Mouse (Mus musculus): ENCODE data around the gene Map3k5. TPM values are rescaled to one million over a fixed set of nuclear protein-coding genes. Genes with fewer than 3 reads are reported as not detected.

Gene Map3k5
- polyA plus RNA-seq, 1 experiment from 2014 or later, result 0.82 TPM

- H3K27ac ChIP-seq (replicated peaks), result no peak overlapping the region
- H3K36me3 ChIP-seq, result no peaks in the 10 kb centered on the region
- no peak overlapping the region for H3K4me3 ChIP-seq
- WGBS, result 87% methylated on average over 5 of the region's 5 CpGs
- H3K27me3 ChIP-seq, result no peaks in the 10 kb centered on the region
- H3K4me2 ChIP-seq (replicated peaks), result no peak overlapping the region
- H3K4me1 ChIP-seq, result no peaks in the 10 kb centered on the region
- no peak for ATAC-seq (ENCODE audit: low FRiP score, low read depth)
- no peak overlapping the region for H3K9ac ChIP-seq (replicated peaks)
- no peaks in the 10 kb centered on the region for H3K9me3 ChIP-seq
Measured at GRCm38 (mm10) chr10:20111508-20111907, 177.2 kb downstream of the Map3k5 start.

GRCm38 (mm10) chr10:20112026-20112973 lies 178.0 kb downstream of the Map3k5 start:
- Histone ChIP-seq H3K27me3 (no peaks in the 10 kb centered on the region), H3K9me3 (no peaks in the 10 kb centered on the region), H3K4me3 (no peak overlapping the region), H3K4me2 (replicated peaks) (no peak overlapping the region), H3K36me3 (no peaks in the 10 kb centered on the region), H3K4me1 (no peaks in the 10 kb centered on the region), H3K9ac (replicated peaks) (no peak overlapping the region), H3K27ac (replicated peaks) (no peak overlapping the region)
- ATAC-seq (ENCODE audit: low FRiP score, low read depth), result no peak
- WGBS, result 90% methylated on average over 18 of the region's 18 CpGs

- Histone ChIP-seq H3K36me3 (no peaks in the 10 kb centered on the region), H3K9ac (replicated peaks) (no peak overlapping the region), H3K9me3 (no peaks in the 10 kb centered on the region), H3K4me2 (replicated peaks) (no peak overlapping the region), H3K27me3 (peaks cover 4% of the 10 kb centered on the region; the same call in 1 of the 2 replicates), H3K4me1 (0 out of 2 replicates have a peak, but pooled peaks cover 4% of the 10 kb centered on the region), H3K4me3 (no peak overlapping the region), H3K27ac (replicated peaks) (no peak overlapping the region)
- WGBS, result 93% methylated on average over 15 of the region's 15 CpGs
- ATAC-seq (ENCODE audit: low FRiP score, low read depth), result no peak
Measured at GRCm38 (mm10) chr10:20119504-20120425, 185.5 kb downstream of the Map3k5 start.

GRCm38 (mm10) chr10:20121981-20122380 lies 187.7 kb downstream of the Map3k5 start:
- Histone ChIP-seq H3K4me3 (no peak overlapping the region), H3K27me3 (peaks cover 4% of the 10 kb centered on the region; the same call in 1 of the 2 replicates), H3K4me1 (0 out of 2 replicates have a peak, but pooled peaks cover 4% of the 10 kb centered on the region), H3K4me2 (replicated peaks) (no peak overlapping the region), H3K9me3 (no peaks in the 10 kb centered on the region), H3K27ac (replicated peaks) (no peak overlapping the region), H3K36me3 (no peaks in the 10 kb centered on the region), H3K9ac (replicated peaks) (no peak overlapping the region)
- ATAC-seq (ENCODE audit: low FRiP score, low read depth), result no peak
- WGBS, result 86% methylated on average over 4 of the region's 4 CpGs

- no peak for ATAC-seq (ENCODE audit: low FRiP score, low read depth)
- H3K27ac ChIP-seq (replicated peaks), result no peak overlapping the region
- H3K9me3 ChIP-seq, result no peaks in the 10 kb centered on the region
- 0 out of 2 replicates have a peak, but pooled peaks cover 4% of the 10 kb centered on the region for H3K4me1 ChIP-seq
- H3K36me3 ChIP-seq, result no peaks in the 10 kb centered on the region
- peaks cover 4% of the 10 kb centered on the region; the same call in 1 of the 2 replicates for H3K27me3 ChIP-seq
- H3K4me2 ChIP-seq (replicated peaks), result no peak overlapping the region
- WGBS, result 63% methylated on average over 9 of the region's 9 CpGs
- H3K4me3 ChIP-seq, result no peak overlapping the region
- no peak overlapping the region for H3K9ac ChIP-seq (replicated peaks)
Measured at GRCm38 (mm10) chr10:20123401-20123800, 189.1 kb downstream of the Map3k5 start.

GRCm38 (mm10) chr10:20124576-20124975 lies 190.3 kb downstream of the Map3k5 start:
- Histone ChIP-seq H3K4me2 (replicated peaks) (no peak overlapping the region), H3K9me3 (no peaks in the 10 kb centered on the region), H3K4me1 (0 out of 2 replicates have a peak, but pooled peaks cover 4% of the 10 kb centered on the region), H3K4me3 (no peak overlapping the region), H3K27me3 (peaks cover 4% of the 10 kb centered on the region; the same call in 1 of the 2 replicates), H3K9ac (replicated peaks) (no peak overlapping the region), H3K27ac (replicated peaks) (no peak overlapping the region), H3K36me3 (no peaks in the 10 kb centered on the region)
- no peak for ATAC-seq (ENCODE audit: low FRiP score, low read depth)
- WGBS, result 81% methylated on average over 12 of the region's 12 CpGs

- no peak overlapping the region for H3K4me2 ChIP-seq (replicated peaks)
- H3K27ac ChIP-seq (replicated peaks), result no peak overlapping the region
- H3K4me1 ChIP-seq, result 0 out of 2 replicates have a peak, but pooled peaks cover 4% of the 10 kb centered on the region
- H3K9me3 ChIP-seq, result no peaks in the 10 kb centered on the region
- WGBS, result 49% methylated on average over 4 of the region's 4 CpGs
- H3K9ac ChIP-seq (replicated peaks), result no peak overlapping the region
- no peaks in the 10 kb centered on the region for H3K36me3 ChIP-seq
- H3K4me3 ChIP-seq, result no peak overlapping the region
- peaks cover 4% of the 10 kb centered on the region; the same call in 1 of the 2 replicates for H3K27me3 ChIP-seq
- ATAC-seq (ENCODE audit: low FRiP score, low read depth), result peak; percentile 65
Measured at GRCm38 (mm10) chr10:20125226-20125625, 191.0 kb downstream of the Map3k5 start.

- no peaks in the 10 kb centered on the region for H3K27me3 ChIP-seq
- ATAC-seq (ENCODE audit: low FRiP score, low read depth), result no peak
- no peaks in the 10 kb centered on the region for H3K9me3 ChIP-seq
- no peak overlapping the region for H3K4me3 ChIP-seq
- 92% methylated on average over 12 of the region's 12 CpGs for WGBS
- H3K27ac ChIP-seq (replicated peaks), result no peak overlapping the region
- H3K4me2 ChIP-seq (replicated peaks), result no peak overlapping the region
- H3K9ac ChIP-seq (replicated peaks), result no peak overlapping the region
- no peaks in the 10 kb centered on the region for H3K4me1 ChIP-seq
- no peaks in the 10 kb centered on the region for H3K36me3 ChIP-seq
Measured at GRCm38 (mm10) chr10:20132933-20133652, 198.8 kb downstream of the Map3k5 start.

- 82% methylated on average over 15 of the region's 15 CpGs for WGBS
- Histone ChIP-seq H3K27me3 (no peaks in the 10 kb centered on the region), H3K27ac (replicated peaks) (no peak overlapping the region), H3K4me3 (no peak overlapping the region), H3K4me2 (replicated peaks) (no peak overlapping the region), H3K4me1 (no peaks in the 10 kb centered on the region), H3K36me3 (no peaks in the 10 kb centered on the region), H3K9me3 (no peaks in the 10 kb centered on the region), H3K9ac (replicated peaks) (no peak overlapping the region)
- no peak for ATAC-seq (ENCODE audit: low FRiP score, low read depth)
Measured at GRCm38 (mm10) chr10:20135350-20136058, 201.2 kb downstream of the Map3k5 start.

GRCm38 (mm10) chr10:20136505-20136904 lies 202.2 kb downstream of the Map3k5 start:
- H3K4me2 ChIP-seq (replicated peaks), result no peak overlapping the region
- no peaks in the 10 kb centered on the region; the same call in 1 of the 2 replicates for H3K27me3 ChIP-seq
- no peak overlapping the region for H3K9ac ChIP-seq (replicated peaks)
- 97% methylated on average over 1 of the region's 1 CpGs for WGBS
- H3K4me3 ChIP-seq, result no peak overlapping the region
- no peak for ATAC-seq (ENCODE audit: low FRiP score, low read depth)
- no peaks in the 10 kb centered on the region for H3K36me3 ChIP-seq
- H3K4me1 ChIP-seq, result no peaks in the 10 kb centered on the region
- no peak overlapping the region for H3K27ac ChIP-seq (replicated peaks)
- H3K9me3 ChIP-seq, result no peaks in the 10 kb centered on the region

- Histone ChIP-seq H3K4me1 (no peaks in the 10 kb centered on the region), H3K4me2 (replicated peaks) (no peak overlapping the region), H3K4me3 (no peak overlapping the region), H3K27me3 (peaks cover 13% of the 10 kb centered on the region), H3K9ac (replicated peaks) (no peak overlapping the region), H3K27ac (replicated peaks) (no peak overlapping the region), H3K9me3 (no peaks in the 10 kb centered on the region), H3K36me3 (no peaks in the 10 kb centered on the region)
- ATAC-seq (ENCODE audit: low FRiP score, low read depth), result no peak
- 49% methylated on average over 17 of the region's 17 CpGs for WGBS
Measured at GRCm38 (mm10) chr10:20141376-20141775, 207.1 kb downstream of the Map3k5 start.
